Mouse (Mus musculus) thymus, postnatal 14 days (tissue): ENCODE results near the gene Ninj2.
A peak's percentile ranks its signal among the peaks of the same experiment; 100 is the strongest.

Source experiments
- DNase-seq: peaks from one replicate; pipeline ENCODE4 v3.0.0; 2021

The Ninj2 gene

GRCm38 (mm10) chr6:120095096-120095495, 1.9 kb downstream of the Ninj2 start:
- DNase-seq, result no peak

GRCm38 (mm10) chr6:120095501-120095900, 2.4 kb downstream of the Ninj2 start:
- DNase-seq, result no peak

- DNase-seq, result no peak
Observed at GRCm38 (mm10) chr6:120099392-120099791, 6.2 kb downstream of the Ninj2 start.

- no peak for DNase-seq
Observed at GRCm38 (mm10) chr6:120101221-120101620, 8.1 kb downstream of the Ninj2 start.

GRCm38 (mm10) chr6:120101996-120102395, 8.8 kb downstream of the Ninj2 start:
- DNase-seq, result no peak

GRCm38 (mm10) chr6:120103104-120103503, 10.0 kb downstream of the Ninj2 start:
- no peak for DNase-seq

- no peak for DNase-seq
Observed at GRCm38 (mm10) chr6:120105055-120105454, 11.9 kb downstream of the Ninj2 start.

- no peak for DNase-seq
Observed at GRCm38 (mm10) chr6:120107586-120107985, 14.4 kb downstream of the Ninj2 start.

GRCm38 (mm10) chr6:120108061-120108460, 14.9 kb downstream of the Ninj2 start:
- DNase-seq, result no peak

- DNase-seq, result no peak
Observed at GRCm38 (mm10) chr6:120109173-120109572, 16.0 kb downstream of the Ninj2 start.

GRCm38 (mm10) chr6:120109932-120110331, 16.8 kb downstream of the Ninj2 start:
- no peak for DNase-seq

- DNase-seq, result no peak
Observed at GRCm38 (mm10) chr6:120110738-120111409, 17.7 kb downstream of the Ninj2 start.

GRCm38 (mm10) chr6:120111410-120111783, 18.2 kb downstream of the Ninj2 start:
- DNase-seq, result no peak

GRCm38 (mm10) chr6:120111984-120112803, 19.0 kb downstream of the Ninj2 start:
- DNase-seq, result peak; percentile 81

- DNase-seq, result no peak
Observed at GRCm38 (mm10) chr6:120113856-120114255, 20.7 kb downstream of the Ninj2 start.

GRCm38 (mm10) chr6:120114271-120114670, 21.1 kb downstream of the Ninj2 start:
- DNase-seq, result no peak

GRCm38 (mm10) chr6:120114698-120115097, 21.5 kb downstream of the Ninj2 start:
- no peak for DNase-seq

GRCm38 (mm10) chr6:120115443-120115842, 22.3 kb downstream of the Ninj2 start:
- DNase-seq, result no peak

GRCm38 (mm10) chr6:120119824-120120223, 26.7 kb downstream of the Ninj2 start:
- no peak for DNase-seq

- DNase-seq, result peak; percentile 65
Observed at GRCm38 (mm10) chr6:120124688-120125087, 31.5 kb downstream of the Ninj2 start.

- DNase-seq, result no peak
Observed at GRCm38 (mm10) chr6:120126456-120126855, 33.3 kb downstream of the Ninj2 start.

- no peak for DNase-seq
Observed at GRCm38 (mm10) chr6:120127321-120127720, 34.2 kb downstream of the Ninj2 start.

GRCm38 (mm10) chr6:120134748-120135147, 41.6 kb downstream of the Ninj2 start:
- DNase-seq, result no peak

- no peak for DNase-seq
Observed at GRCm38 (mm10) chr6:120145439-120145838, 52.3 kb downstream of the Ninj2 start.
